Mouse (Mus musculus): ENCODE measurements around the gene Fam118a.
"Not testable (repeated sequence)": the region's sequence is repeated elsewhere in the genome, so short reads cannot be mapped to it uniquely, and the experiment has no call there.

Gene Fam118a

DNA sequence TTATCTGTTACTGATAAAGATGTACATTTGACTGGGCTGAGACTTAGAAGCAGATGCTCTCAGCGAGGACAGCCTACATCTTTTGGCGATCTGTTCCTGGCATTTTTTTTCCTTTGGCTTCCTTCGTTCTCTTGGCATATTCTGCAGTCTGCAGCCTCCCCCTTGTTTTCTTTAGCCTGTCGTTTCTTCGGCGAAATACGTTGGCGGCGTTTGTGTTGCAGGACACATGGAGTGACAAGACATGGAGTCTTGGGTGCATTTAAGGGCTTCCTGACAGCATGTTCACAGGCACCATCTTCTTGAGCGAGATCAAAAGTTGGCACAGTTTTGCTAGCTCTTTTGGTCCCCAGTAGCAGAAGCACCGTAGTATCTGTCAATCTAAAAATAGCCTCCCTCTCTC lies 13.0 kb upstream of the Fam118a start:
- DNase-seq, result no peak

DNA sequence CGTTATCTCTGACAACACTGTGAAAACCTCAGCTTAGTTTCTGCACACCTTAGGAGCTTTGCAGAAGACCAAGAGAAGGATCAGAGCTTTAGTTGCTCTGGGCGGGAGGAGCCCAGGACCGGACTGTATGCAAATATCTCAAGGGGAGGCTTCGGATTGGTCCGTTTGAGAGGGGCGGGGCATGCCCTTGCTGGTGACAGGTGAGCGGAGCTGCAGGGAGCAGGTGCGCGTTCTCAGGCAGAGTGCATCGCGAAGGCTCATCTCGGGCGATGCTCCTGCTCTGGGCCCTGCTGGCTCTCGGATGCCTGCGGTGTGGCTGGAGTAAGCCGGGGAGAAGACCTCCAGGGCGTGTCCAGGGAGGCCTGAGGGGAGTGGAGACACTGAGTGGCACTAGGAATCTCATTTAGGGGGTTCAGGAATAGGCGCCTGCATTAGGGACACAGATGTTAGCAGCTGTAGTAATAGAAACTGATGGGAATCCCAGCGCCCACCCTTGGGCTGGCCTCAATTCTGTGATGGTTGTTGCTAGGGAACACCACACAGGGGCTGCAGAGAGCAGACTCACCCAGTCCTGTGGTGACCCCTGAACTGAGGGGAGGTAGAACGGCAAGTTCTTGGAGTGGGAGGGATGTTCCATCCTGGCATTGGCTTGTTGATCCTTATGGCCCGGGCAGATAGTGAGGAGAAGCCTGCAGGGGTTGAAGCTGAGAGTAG lies 11.6 kb upstream of the Fam118a start, which contains the start of gene Upk3a:
Gene Upk3a, plus strand, starts transcription at position 191 of the 714 bp plus-strand sequence.
- peak; percentile 29 to 49 for DNase-seq

DNA sequence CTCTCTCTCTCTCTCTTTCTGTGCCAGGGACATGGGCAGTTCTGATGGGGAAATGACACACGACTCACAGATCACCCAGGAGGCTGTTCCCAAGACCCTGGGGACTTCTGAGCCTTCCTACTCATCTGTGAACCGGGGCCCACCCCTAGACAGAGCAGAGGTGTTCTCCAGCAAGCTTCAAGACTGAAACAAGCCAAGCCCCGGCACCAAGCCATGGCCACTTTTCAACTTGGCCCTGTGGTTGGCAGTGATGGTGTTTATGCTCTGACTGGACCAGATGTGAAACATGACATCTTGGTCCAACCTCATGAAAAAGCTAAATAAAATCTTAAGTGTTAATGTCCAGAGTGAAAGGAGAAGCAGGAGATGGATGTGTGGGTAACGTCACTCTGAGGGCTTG lies 6.5 kb upstream of the Fam118a start:
- DNase-seq, result no peak

DNA sequence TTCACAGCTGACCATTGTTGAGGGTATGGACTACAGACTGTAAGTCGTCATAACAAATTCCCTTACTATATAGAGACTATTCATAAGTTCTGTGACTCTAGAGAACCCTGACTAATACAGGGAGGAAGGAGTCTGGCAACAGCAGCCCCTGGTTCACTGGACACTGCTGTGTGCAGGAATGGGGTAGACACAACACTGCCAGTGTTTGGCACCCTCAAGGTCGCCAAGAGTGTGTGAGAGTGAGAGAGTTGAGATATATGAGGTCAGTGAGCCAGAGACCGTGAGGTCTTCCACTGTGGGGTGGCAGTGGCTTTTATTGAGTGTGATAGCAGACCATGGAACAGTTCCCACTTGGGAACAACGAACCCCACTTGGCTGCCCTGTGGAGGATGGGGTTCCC lies 2.6 kb upstream of the Fam118a start:
- DNase-seq, result no peak

DNA sequence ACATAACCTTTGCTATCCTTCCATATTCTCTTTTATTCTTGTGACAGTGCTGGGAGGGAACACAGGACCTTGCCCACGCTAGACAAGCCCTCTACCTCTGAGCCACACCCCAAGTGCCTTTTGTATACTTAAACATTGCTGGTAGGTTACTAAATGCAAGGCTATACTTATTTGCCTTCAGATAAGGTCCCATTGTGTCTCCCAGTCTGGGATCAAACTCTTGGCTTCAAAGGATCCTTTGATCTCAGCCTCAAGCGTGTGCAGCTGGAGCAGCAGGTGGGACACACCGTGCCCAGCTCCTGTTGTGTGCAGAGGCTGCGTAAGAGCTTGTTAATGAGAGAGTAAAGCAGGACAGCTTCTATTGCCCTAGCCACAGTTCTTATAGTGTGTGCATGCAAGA lies 1.0 kb upstream of the Fam118a start:
- DNase-seq, result no peak

DNA sequence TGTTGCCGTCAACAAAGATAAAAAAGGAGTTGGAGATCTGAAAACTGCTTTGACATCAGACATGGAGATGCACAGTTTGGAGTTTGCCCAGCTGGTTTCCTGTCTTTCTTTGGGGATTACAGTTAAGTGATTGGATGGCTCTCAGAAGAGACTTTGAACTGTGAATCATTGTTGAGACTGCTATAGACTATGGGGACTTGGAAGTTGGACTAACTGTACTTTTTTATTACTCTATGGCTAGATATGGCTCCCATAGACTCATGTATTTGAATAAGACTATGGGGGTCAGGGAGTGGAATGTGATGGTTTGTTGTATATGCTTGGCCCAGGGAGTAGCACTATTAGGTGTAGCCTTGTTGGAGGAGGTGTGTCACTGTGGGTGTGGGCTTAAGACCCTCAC lies 1.9 kb downstream of the Fam118a start:
- not testable (repeated sequence) for DNase-seq

DNA sequence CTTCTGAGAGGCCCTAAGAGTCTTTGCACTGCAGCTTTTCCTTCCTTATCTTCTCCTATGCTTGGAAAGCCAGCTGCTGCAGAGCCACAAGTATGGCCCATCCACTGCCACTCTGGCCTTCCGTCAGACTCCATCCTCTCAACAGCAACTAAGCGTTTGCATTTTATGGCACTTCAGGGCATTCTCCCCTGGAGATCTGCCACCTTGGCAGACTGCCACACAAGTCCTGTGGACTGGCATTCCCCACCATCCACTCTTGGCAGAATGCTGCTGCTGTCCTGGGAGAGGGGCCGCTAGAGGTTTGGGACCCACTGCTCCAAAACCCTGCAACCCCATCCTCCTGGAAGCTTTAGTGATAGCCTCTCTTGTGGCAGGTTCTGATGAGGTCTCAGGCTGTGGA lies 3.1 kb downstream of the Fam118a start:
- DNase-seq, result no peak

DNA sequence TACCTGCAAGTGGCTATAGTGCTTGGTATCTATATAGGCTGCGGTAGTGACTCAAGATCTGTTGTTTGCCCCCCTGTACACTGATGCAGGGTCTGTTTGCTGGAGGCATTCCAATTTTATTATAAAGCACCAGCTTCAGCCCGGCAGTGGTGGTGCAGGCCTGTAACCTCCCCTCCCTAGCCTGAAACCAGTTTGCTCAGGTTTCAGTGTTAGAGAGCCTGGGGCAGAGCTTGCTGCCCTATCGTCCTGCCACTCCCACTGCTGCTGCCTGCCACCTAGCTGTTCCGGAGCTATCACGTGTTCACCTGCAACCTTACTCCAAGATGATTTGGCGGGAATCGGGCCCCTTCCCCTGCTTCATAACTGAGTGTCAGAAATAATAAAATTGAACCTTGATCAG lies 5.2 kb downstream of the Fam118a start:
- not testable (repeated sequence) for DNase-seq

DNA sequence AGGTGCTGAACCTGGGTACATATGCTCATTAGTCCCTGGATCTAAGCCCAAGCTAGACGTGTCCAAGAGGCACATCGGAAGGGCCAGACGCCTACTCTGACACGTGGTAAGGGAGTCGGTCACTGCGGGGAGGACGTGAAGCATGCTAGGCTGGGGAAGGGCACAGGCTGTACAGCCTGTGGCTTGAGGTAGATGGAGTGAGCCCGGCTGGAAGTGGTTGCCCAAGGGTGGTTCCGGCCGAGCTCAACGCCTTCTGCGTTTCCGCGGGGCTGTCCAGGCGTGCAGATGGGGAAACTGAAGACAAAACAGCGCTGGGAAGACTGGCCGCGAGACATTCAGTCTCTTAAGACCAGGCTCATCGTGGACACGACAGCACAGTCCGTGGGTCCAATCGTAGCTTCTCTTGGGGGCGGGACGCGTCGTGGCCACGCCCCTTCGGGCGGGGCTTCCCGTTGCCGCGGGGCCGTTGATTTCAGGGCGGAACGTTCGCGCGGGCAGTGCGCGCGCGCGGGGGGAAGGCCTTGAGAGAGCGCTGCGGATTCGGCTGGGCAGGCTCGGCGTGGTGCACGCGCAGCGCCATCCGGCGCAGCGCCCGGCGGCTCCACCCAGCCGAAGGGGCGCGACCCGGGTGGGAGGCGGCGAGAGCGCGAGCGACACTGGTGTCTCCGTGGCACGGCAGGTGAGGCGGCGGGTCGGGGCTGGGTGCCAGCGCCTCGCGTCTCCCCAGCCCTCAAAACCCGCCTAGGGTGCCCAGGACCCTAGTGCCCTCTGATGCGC lies 8.0 kb downstream of the Fam118a start:
- peak; percentile 97 to 98 for DNase-seq

DNA sequence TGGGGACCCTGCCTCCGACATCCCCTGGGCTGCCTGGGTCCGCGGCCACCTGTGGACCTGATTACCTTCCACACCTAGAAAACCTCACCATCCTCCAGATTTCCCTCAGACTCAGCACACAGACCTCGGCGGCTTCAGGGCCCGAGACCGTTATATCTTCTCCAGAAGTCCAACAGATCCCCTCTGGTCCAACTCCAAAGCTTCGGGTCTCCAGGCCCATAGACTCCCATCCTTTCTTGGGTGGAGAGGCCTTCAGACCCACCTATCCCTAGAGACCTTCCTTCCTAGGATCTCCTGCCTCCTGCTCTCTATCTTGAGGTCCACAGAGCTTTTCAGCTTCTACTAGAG lies 8.6 kb downstream of the Fam118a start:
- no peak for DNase-seq

DNA sequence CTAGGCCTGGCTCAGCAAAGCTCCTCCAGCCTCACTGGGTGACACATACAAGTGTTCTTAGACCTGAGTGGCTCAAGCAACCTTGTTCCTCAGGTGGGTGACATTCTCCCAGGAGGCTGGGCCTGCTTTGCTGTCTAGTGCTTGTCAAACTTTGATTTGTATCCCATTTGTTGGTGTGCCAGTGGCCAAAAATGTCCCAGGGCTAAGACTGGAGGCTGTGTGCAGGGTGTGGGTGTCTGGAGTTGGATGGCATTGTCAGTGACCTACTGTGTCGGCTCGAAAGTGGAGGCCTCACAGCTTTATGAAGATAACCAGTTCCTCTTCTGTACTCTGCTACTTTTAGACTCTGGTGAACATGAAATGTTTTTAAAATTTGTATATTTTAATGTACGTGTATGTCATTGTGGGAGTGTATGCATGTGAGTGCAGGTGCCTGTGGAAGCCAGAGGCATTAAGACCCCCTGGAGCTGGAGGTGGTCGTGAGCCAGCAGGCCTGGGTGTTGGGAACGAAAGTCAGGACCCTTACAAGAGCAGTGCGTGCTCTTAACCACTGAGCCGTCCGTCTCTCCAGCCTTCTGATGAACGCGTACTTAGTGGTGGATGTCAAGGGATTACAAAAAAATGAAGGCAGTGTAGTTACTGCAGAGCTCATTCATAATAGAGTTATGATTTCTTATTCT lies 12.9 kb downstream of the Fam118a start:
- no peak for DNase-seq

DNA sequence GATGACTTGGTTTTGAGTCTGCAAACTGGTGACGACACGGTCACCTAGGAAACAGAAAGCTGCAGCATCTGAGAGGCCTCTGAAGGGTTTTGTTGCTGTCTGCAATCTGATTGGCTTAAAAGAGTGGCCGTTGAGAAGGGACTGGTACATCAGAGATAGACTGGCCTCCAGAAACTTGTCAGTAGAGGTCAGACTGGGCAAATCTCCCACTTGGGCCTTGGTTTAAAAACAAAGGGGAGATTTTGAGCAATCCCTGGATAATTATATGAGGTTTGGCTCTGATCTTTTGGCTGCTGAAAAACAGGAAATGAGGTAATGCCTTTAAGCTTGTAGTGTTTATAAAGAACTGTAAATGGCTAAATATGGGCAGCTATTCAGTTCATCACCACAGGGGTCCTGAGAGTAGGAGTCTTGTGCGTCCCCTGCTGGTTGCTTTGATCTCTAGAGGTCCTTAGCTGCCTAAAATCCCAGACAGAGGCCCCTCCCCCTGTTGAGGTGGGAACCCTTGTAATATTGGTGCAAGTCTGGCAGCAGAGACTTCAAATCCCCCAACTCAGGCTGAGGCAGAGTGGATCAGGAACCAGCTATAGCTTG lies 13.7 kb downstream of the Fam118a start:
- DNase-seq, result peak; percentile 59 to 62

DNA sequence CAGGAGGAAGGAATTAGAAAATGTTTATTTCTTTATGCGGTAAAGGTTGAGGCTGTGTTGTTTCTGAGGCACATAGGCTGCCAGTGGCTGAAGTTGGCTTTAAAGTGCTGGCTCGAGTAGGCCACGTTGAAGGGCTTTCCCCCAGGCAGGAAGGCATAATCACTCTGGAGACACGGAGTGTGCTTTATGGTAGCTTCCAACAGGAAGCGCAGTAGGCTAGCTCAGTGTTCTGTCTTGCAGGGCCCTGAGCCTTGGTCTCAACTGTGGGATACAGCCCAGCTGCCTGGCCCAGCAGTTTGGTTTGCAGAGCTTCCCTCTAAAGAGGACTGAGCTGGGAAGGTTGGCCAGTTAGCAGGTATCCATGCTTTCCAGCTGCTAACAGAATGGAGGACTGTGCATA lies 14.4 kb downstream of the Fam118a start:
- DNase-seq, result no peak

DNA sequence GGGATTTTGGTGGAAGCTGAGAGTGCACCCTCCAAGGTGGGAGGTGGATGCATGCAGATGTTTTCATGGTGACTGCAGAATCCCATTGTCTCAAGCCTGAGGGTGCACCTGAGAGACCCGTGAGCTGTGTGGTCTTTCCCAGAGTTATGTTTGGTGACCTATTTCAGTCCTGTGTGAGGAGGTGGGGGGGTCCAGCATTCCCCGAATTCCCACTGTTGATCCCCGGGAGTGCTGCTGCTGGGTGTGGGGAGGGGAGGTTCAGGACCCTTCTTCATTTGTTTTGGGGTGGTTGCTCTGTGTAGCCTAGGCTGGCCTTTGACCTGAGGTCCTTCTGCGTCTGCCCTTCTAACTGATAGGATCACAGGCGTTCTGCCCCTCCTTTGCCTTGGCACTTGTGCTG lies 15.0 kb downstream of the Fam118a start:
- DNase-seq, result no peak

DNA sequence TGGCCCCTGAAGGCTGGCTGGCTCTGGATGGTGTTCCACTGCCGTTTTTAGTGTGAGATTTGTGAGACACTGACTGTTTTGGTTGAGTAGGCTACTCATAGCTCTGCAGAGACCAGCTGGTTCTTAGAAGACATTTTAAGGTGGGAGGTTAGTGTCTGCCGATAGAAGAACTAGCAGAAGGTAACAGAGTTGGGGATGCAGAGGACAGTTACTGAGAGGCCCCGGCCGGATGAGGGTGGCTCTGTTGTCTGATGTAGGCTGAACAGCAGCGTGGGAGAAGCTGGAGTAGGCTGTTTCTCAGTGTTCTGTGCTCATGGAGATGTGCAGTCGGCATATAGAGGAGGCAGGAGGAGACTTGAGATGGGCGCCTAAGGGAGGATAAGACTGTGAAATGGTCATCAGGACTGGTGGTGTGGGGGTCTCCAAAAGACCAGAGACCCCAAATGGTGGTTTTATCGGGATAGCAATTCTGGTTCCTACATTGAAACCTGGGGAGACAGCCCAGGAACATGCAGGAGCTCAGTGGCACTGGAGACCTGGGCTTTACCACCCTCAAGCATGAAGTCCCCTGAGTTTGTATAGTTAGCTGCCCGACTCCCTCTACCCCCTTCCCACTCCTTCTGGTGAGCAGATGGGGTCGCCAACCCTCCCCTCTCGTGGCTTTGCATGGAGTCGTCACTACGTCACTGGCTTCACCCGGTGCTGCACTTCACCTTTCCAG lies 17.6 kb downstream of the Fam118a start:
- DNase-seq, result no peak

DNA sequence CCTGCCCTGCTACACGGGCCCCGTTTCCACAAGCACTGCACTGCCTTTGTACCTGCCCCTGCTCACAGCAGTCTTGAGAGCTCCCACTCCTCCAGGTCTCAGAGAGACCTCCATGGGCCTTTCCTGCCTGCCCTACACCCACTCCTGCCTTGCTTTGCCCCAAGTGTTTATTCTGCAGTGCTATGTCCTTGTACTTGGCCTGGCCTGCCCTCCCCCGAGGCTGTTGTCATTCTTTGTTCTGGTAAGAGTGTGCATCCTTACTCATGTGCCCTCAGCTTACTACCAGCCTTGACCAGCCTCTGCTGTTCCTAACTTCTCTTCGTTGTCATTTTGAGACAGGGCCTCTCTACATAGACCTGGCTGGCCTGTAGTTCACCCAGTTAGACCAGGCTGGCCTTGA lies 19.1 kb downstream of the Fam118a start:
- DNase-seq, result no peak

DNA sequence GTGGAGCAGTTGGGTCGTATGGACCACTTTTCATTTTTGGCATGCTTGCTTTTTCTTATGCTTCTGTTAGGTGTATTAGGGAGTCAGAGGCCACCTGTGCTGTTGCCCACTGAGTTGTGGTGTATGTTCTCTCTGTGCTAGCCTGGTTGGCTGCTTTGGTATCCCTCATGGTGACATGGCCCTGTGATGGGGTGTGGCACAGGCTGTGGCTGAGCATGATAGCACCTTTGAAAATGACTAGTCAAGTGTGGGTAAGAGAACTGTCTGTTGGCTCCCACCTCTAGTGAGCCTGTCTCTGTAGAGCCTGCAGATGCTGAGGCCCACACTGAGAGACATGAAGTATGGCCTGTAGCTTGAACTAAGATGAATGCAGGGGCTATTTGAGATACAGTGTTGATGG lies 21.0 kb downstream of the Fam118a start:
- DNase-seq, result no peak

DNA sequence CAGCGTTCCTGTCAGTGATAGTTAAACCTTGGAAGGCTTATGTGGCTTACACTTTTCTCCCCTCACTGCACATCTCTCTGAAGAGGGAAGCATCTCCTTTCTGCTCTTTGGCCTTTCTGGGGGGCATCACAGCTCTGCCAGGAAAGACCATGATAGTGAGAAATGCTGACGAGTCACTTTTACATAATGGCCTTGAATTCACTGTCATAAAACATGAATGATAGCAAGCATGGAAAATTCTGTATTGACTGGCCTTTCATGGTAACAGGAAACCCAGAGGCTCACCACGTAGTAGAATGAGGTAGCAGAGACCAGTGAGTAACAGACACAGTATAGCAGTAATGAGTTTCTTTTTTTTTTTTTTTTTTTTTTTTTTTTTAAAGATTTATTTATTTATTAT lies 25.4 kb downstream of the Fam118a start:
- DNase-seq, result no peak

DNA sequence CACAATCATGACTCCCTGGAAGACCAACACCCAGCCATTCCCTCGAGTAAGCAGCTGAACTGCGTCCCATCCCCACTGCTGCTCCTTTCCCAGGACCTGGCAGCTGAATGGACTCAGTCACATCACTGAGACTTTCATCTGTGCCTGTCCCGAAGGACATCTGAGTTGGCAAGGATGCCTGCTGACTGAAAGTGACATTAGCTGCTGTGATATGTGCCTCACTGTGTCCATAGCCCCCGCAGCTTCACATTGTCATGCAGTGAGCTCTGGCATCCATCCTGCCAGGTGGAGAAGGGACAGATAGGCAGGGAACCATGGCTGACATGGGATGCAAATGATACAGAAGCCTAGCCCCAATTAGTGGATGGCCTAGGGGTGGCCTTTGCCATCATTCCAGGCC lies 26.4 kb downstream of the Fam118a start:
- no peak for DNase-seq

DNA sequence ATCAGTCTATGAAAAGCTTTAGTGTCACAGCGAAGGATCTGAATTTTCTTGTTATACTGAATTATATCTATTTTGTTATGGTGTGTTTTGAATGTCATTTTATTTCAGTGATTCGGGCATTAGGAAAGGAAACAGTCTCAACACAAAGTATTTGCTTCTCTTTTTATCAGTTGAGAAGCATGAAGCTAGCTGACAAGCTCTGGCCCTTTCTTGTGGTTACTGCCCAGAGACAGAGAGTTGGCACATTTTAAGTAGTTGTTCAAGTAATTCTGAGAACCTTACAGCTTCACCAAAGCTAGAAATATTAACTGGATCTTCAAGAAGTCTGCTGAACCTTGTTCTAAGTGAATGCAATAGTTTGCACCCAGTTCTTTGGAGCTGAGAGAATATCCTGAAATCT lies 34.7 kb downstream of the Fam118a start:
- DNase-seq, result no peak

DNA sequence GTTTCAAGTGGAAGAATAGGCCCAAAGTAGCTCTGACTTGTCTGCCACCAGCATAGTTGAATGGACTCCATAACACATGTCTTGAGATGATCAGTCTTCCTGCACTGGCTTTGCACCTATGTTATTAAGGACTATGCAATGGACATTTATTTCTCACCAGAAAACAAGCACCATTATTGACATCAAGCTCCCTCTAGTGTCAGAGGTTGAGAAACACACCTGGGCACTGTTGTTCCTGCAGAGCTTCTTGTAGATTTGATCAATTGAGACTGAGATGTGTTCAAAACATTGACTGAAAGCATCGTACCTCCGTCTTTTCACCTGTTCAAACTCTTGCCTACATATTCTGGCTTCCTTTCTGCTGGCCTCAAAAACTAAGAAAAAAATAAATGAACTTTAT lies 41.8 kb downstream of the Fam118a start:
- DNase-seq, result peak in 1 of 2 experiments; percentile 15

DNA sequence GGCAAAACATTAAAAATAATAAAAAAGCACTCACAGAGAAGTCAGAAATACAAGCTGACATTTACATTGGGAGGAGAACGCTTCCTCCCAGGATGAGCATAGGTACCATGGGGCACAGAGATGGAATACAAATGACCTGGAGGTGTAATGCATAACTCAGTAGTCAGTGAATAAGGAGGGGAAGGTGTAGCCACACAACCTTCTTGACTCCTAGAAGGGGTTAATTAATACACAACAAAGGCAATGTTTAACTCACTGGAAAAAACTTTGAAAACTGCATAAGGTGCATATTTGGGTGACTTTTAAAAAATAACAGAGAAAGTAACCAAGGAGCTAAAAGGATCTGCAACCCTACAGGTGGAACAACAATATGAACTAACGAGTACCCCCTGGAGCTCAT lies 43.9 kb downstream of the Fam118a start:
- DNase-seq, result no peak

DNA sequence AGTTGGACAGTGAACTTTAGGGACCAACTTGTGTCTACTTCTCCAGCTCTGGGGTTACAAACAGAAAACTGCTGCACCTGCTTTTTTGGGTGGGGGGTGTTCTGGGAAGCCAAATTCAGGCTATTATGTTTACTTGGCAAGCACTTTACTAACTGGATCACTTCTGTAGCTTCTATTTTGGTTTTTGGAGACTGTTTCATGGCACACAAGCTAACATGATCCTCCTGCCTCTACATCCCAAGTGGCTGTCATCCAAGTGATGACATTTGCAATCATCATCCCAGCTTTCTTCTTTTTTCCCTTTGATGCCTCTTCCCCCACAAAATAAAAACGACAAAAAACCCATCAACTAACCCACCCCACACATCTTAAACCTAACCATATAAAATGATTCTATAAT lies 56.9 kb downstream of the Fam118a start:
- DNase-seq, result no peak

All from thymus, postnatal 36 days (tissue).